Mouse (Mus musculus) MEL (cell line): ENCODE data around the gene Ehbp1l1. TPM values are rescaled to one million over a fixed set of nuclear protein-coding genes. Genes with fewer than 3 reads are reported as not detected.
A peak's percentile ranks its signal among the peaks of the same experiment; 100 is the strongest.

ENCODE experiments used
- DNase-seq: peaks from one replicate; pipeline ENCODE4 v3.0.0; 2011; ENCODE audit warnings: low read depth, low spot score
- H3K27ac ChIP-seq: 2 replicates; pipeline ENCODE4 v1.5.1; 2012; ENCODE audit warnings: low read depth, mild to moderate bottlenecking, control low read depth, low read length, moderate library complexity; ENCODE audit not compliant: control insufficient read depth
- H3K27me3 ChIP-seq, 2 experiments: fragments of 150-350 bp in 1 of 2; sonication (generic) in 1 of 2; 2 replicates each; pipeline ENCODE4 v1.6.1; 2012; ENCODE audit warnings: low read length in 2 of 2, mild to moderate bottlenecking in 2 of 2, improper control_type of control experiment in 1 of 2, moderate library complexity in 1 of 2; ENCODE audit not compliant: insufficient read depth in 2 of 2, control insufficient read depth in 1 of 2
- H3K36me3 ChIP-seq, 2 experiments: 2 replicates each; pipeline ENCODE4 v1.6.1; 2012 to 2014; ENCODE audit warnings: low read length in 2 of 2, improper control_type of control experiment in 1 of 2, inconsistent platforms in 1 of 2, mild to moderate bottlenecking in 1 of 2; ENCODE audit not compliant: insufficient read depth in 2 of 2, control insufficient read depth in 1 of 2
- H3K4me1 ChIP-seq, 2 experiments: fragments of 150-350 bp in 1 of 2; sonication (generic) in 1 of 2; 2 replicates each; pipeline ENCODE4 v1.6.1; 2012; ENCODE audit warnings: low read length in 2 of 2, improper control_type of control experiment in 1 of 2, mild to moderate bottlenecking in 1 of 2; ENCODE audit not compliant: insufficient read depth in 2 of 2, control insufficient read depth in 1 of 2
- H3K4me3 ChIP-seq, 2 experiments: fragments of 150-350 bp in 1 of 2; sonication (generic) in 1 of 2; 2 replicates each; pipeline ENCODE4 v1.5.1; 2012; ENCODE audit warnings: low read depth in 2 of 2, low read length in 2 of 2, mild to moderate bottlenecking in 2 of 2, moderate library complexity in 2 of 2, control low read depth in 1 of 2, improper control_type of control experiment in 1 of 2; ENCODE audit not compliant: control insufficient read depth in 1 of 2, insufficient read depth in 1 of 2
- H3K79me2 ChIP-seq: 2 replicates; pipeline ENCODE4 v1.6.1; 2012; ENCODE audit warnings: mild to moderate bottlenecking, low read length, moderate library complexity; ENCODE audit not compliant: control insufficient read depth, poor library complexity, insufficient read depth
- H3K9ac ChIP-seq: 2 replicates; pipeline ENCODE4 v1.6.1; 2012; ENCODE audit warnings: low read depth, mild to moderate bottlenecking, control low read depth, low read length, moderate library complexity; ENCODE audit not compliant: control insufficient read depth, poor library complexity, severe bottlenecking
- H3K9me3 ChIP-seq: fragments of 150-350 bp; sonication (generic); replicated peaks from 2 replicates; pipeline ENCODE4 v1.6.1; 2012; ENCODE audit warnings: mild to moderate bottlenecking, low read length, improper control_type of control experiment, moderate library complexity; ENCODE audit not compliant: insufficient read depth
- BHLHE40 ChIP-seq: IDR thresholded peaks from 2 replicates; pipeline ENCODE4 v1.6.1; 2012; ENCODE audit warnings: low read depth, mild to moderate bottlenecking, inconsistent platforms, low read length, improper control_type of control experiment, borderline replicate concordance
- CHD1 ChIP-seq: IDR thresholded peaks from 2 replicates; pipeline ENCODE4 v1.6.1; 2012; ENCODE audit warnings: low read depth, mild to moderate bottlenecking, inconsistent platforms, low read length, improper control_type of control experiment
- CHD2 ChIP-seq: IDR thresholded peaks from 2 replicates; pipeline ENCODE4 v1.6.1; 2011; ENCODE audit warnings: low read length, improper control_type of control experiment
- CTCF ChIP-seq, 3 experiments: IDR thresholded peaks in 2 of 3; conservative IDR thresholded peaks in 1 of 3; 2 replicates each; pipeline ENCODE4 v1.5.1; 2011 to 2012; ENCODE audit warnings: low read length in 3 of 3, low read depth in 2 of 3, mild to moderate bottlenecking in 2 of 3, improper control_type of control experiment in 1 of 3, inconsistent platforms in 1 of 3, mixed read lengths in 1 of 3, moderate library complexity in 1 of 3; ENCODE audit not compliant: control insufficient read depth in 1 of 3, insufficient read depth in 1 of 3, poor library complexity in 1 of 3, severe bottlenecking in 1 of 3
- E2F4 ChIP-seq: IDR thresholded peaks from 2 replicates; pipeline ENCODE4 v1.6.1; 2011; ENCODE audit warnings: low read depth, low read length, improper control_type of control experiment, borderline replicate concordance
- ELF1 ChIP-seq: IDR thresholded peaks from 2 replicates; pipeline ENCODE4 v1.6.1; 2014; ENCODE audit warnings: low read depth, mild to moderate bottlenecking, inconsistent platforms, low read length, improper control_type of control experiment, moderate library complexity
- EP300 ChIP-seq, 2 experiments: IDR thresholded peaks; 2 replicates each; pipeline ENCODE4 v1.6.1; 2011; ENCODE audit warnings: improper control_type of control experiment in 2 of 2, low read length in 2 of 2, low read depth in 1 of 2, mild to moderate bottlenecking in 1 of 2
- GATA1 ChIP-seq: IDR thresholded peaks from 2 replicates; pipeline ENCODE4 v1.6.1; 2011; ENCODE audit warnings: low read depth, low read length, improper control_type of control experiment
- HCFC1 ChIP-seq: IDR thresholded peaks from 2 replicates; pipeline ENCODE4 v1.6.1; 2012; ENCODE audit warnings: low read depth, mild to moderate bottlenecking, inconsistent platforms, low read length, improper control_type of control experiment, moderate library complexity
- KAT2A ChIP-seq: conservative IDR thresholded peaks from 2 replicates; pipeline ENCODE4 v1.6.1; 2012; ENCODE audit warnings: low read depth, low read length, improper control_type of control experiment, inconsistent platforms
- MAFK ChIP-seq: IDR thresholded peaks from 2 replicates; pipeline ENCODE4 v1.6.1; 2011; ENCODE audit warnings: low read depth, mild to moderate bottlenecking, low read length, improper control_type of control experiment, borderline replicate concordance
- MAX ChIP-seq: IDR thresholded peaks from 2 replicates; pipeline ENCODE4 v1.6.1; 2011; ENCODE audit warnings: low read length, improper control_type of control experiment
- MAZ ChIP-seq: IDR thresholded peaks from 2 replicates; pipeline ENCODE4 v1.6.1; 2012; ENCODE audit warnings: low read depth, mild to moderate bottlenecking, inconsistent platforms, low read length, improper control_type of control experiment
- MEF2A ChIP-seq: IDR thresholded peaks from 2 replicates; pipeline ENCODE4 v1.6.1; 2014; ENCODE audit warnings: low read depth, mild to moderate bottlenecking, inconsistent platforms, low read length, improper control_type of control experiment; ENCODE audit not compliant: poor library complexity, insufficient replicate concordance, severe bottlenecking; ENCODE audit errors: extremely low read depth
- MXI1 ChIP-seq: IDR thresholded peaks from 2 replicates; pipeline ENCODE4 v1.6.1; 2011; ENCODE audit warnings: mild to moderate bottlenecking, low read depth, low read length, improper control_type of control experiment
- MYB ChIP-seq: IDR thresholded peaks from 2 replicates; pipeline ENCODE4 v1.6.1; 2011; ENCODE audit warnings: mild to moderate bottlenecking, low read depth, low read length, improper control_type of control experiment
- MYC ChIP-seq: IDR thresholded peaks from 2 replicates; pipeline ENCODE4 v1.6.1; 2011; ENCODE audit warnings: low read depth, mild to moderate bottlenecking, low read length, improper control_type of control experiment, moderate library complexity
- NELFE ChIP-seq: IDR thresholded peaks from 2 replicates; pipeline ENCODE4 v1.6.1; 2011; ENCODE audit warnings: low read depth, low read length, improper control_type of control experiment
- POLR2A ChIP-seq, 2 experiments: IDR thresholded peaks; 2 replicates each; pipeline ENCODE4 v1.6.1; 2011 to 2012; ENCODE audit warnings: low read length in 2 of 2, mild to moderate bottlenecking in 2 of 2, control low read depth in 1 of 2, improper control_type of control experiment in 1 of 2, low read depth in 1 of 2, moderate library complexity in 1 of 2; ENCODE audit not compliant: control insufficient read depth in 1 of 2, insufficient read depth in 1 of 2, poor library complexity in 1 of 2
- POLR2AphosphoS2 ChIP-seq: IDR thresholded peaks from 2 replicates; pipeline ENCODE4 v1.6.1; 2011; ENCODE audit warnings: low read length, improper control_type of control experiment
- POLR2AphosphoS5 ChIP-seq: IDR thresholded peaks from 2 replicates; pipeline ENCODE4 v1.6.1; 2012; ENCODE audit warnings: low read depth, borderline replicate concordance, mild to moderate bottlenecking, inconsistent platforms, low read length, moderate library complexity, mixed read lengths
- RAD21 ChIP-seq: IDR thresholded peaks from 2 replicates; pipeline ENCODE4 v1.6.1; 2011; ENCODE audit warnings: mild to moderate bottlenecking, low read depth, low read length, improper control_type of control experiment
- RCOR1 ChIP-seq: IDR thresholded peaks from 2 replicates; pipeline ENCODE4 v1.6.1; 2012; ENCODE audit warnings: low read depth, mild to moderate bottlenecking, inconsistent platforms, low read length, improper control_type of control experiment
- SIN3A ChIP-seq: IDR thresholded peaks from 2 replicates; pipeline ENCODE4 v1.6.1; 2012; ENCODE audit warnings: low read length, improper control_type of control experiment, inconsistent platforms
- SMC3 ChIP-seq: IDR thresholded peaks from 2 replicates; pipeline ENCODE4 v1.6.1; 2011; ENCODE audit warnings: low read depth, low read length, improper control_type of control experiment
- TAL1 ChIP-seq: IDR thresholded peaks from 2 replicates; pipeline ENCODE4 v1.6.1; 2012; ENCODE audit warnings: mild to moderate bottlenecking, inconsistent platforms, low read length, moderate library complexity, mixed read lengths
- TBP ChIP-seq: IDR thresholded peaks from 2 replicates; pipeline ENCODE4 v1.8.0; 2011; ENCODE audit warnings: low read depth, low read length, improper control_type of control experiment
- USF1 ChIP-seq: IDR thresholded peaks from 2 replicates; pipeline ENCODE4 v1.6.1; 2014; ENCODE audit warnings: low read depth, mild to moderate bottlenecking, inconsistent platforms, low read length, improper control_type of control experiment, moderate library complexity
- USF2 ChIP-seq, 2 experiments: IDR thresholded peaks; 2 replicates each; pipeline ENCODE4 v1.6.1; 2011 to 2012; ENCODE audit warnings: improper control_type of control experiment in 2 of 2, low read length in 2 of 2, borderline replicate concordance in 1 of 2, inconsistent platforms in 1 of 2, low read depth in 1 of 2, mild to moderate bottlenecking in 1 of 2; ENCODE audit not compliant: insufficient read depth in 1 of 2
- ZKSCAN1 ChIP-seq: IDR thresholded peaks from 2 replicates; pipeline ENCODE4 v1.6.1; 2012; ENCODE audit warnings: low read depth, mild to moderate bottlenecking, inconsistent platforms, low read length, improper control_type of control experiment, moderate library complexity
- ZMIZ1 ChIP-seq: IDR thresholded peaks from 2 replicates; pipeline ENCODE4 v1.6.1; 2012; ENCODE audit warnings: low read depth, mild to moderate bottlenecking, inconsistent platforms, low read length, improper control_type of control experiment, moderate library complexity
- ZNF384 ChIP-seq: IDR thresholded peaks from 2 replicates; pipeline ENCODE4 v1.6.1; 2012; ENCODE audit warnings: low read depth, mild to moderate bottlenecking, inconsistent platforms, low read length, improper control_type of control experiment
- polyA plus RNA-seq, 2 experiments: library from polyadenylated mRNA; stranded (reverse) in 1 of 2; unstranded in 1 of 2; fragments of >175 nt in 1 of 2; fragments of >200 nt in 1 of 2; gene quantifications; 2 replicates each; pipeline versions ENCODE4 v1.2.1 to v1.2.4; 2012; ENCODE audit warnings: low replicate concordance in 2 of 2, low read depth in 1 of 2; ENCODE audit not compliant: insufficient read length in 2 of 2, insufficient read depth in 1 of 2, missing spikeins in 1 of 2
- total RNA-seq: library from RNA; depleted of rRNA; stranded (reverse); fragments of 300-350 nt; gene quantifications from 2 replicates; pipeline ENCODE4 v1.2.3, GENCODE M21; 2012

Gene Ehbp1l1
- total and polyA plus RNA-seq, 3 experiments = 63.2 to 113 (median 77.3) TPM

- TF ChIP-seq POLR2AphosphoS2 (no peak), ELF1 (no peak), ZMIZ1 (peak; percentile 23; the same call in 1 of the 2 replicates), RCOR1 (peak; percentile 79; the same call in 1 of the 2 replicates)
Observed at GRCm38 (mm10) chr19:5726961-5727578, 953 bp upstream of the Ehbp1l1 start (continued).

- H3K27me3 ChIP-seq = no peaks in the 10 kb centered on the region
- peak overlapping the region; percentile 95 for H3K27ac ChIP-seq
- H3K4me1 ChIP-seq = peaks cover 3 to 43% of the 10 kb centered on the region in 2 experiments; a peak in 3 of 4 replicates
- peak; percentile 80 for DNase-seq
- H3K36me3 ChIP-seq = peaks cover 5 to 31% of the 10 kb centered on the region in 2 experiments
- H3K9me3 ChIP-seq = no peaks in the 10 kb centered on the region
- peak overlapping the region; percentile 93 for H3K9ac ChIP-seq
- H3K79me2 ChIP-seq = peaks cover 43% of the 10 kb centered on the region
- peak overlapping the region; percentile 70 to 93 for H3K4me3 ChIP-seq
- TF ChIP-seq MAFK (no peak), TAL1 (no peak), MAX (peak; percentile 76), KAT2A (0 out of 2 replicates have a peak, but pooled peaks have one; percentile 17), MYB (no peak), E2F4 (no peak; the same call in 1 of the 2 replicates), CTCF (IDR thresholded peaks at IDR 0.05 in 2 of 3, conservative IDR thresholded peaks at IDR 0.05 in 1 of 3; ENCODE audit: control insufficient read depth in 1 of 3, insufficient read depth in 1 of 3, low read depth in 2 of 3, low read length in 3 of 3, poor library complexity in 1 of 3, severe bottlenecking in 1 of 3) (no peak), ZKSCAN1 (0 out of 2 replicates have a peak, but pooled peaks have one; percentile 23), MXI1 (peak; percentile 65), RAD21 (no peak), SMC3 (no peak), BHLHE40 (0 out of 2 replicates have a peak, but pooled peaks have one; percentile 18), POLR2A (IDR thresholded peaks at IDR 0.05; ENCODE audit: control insufficient read depth in 1 of 2, insufficient read depth in 1 of 2, low read depth in 1 of 2, low read length in 2 of 2, poor library complexity in 1 of 2) (0 out of 4 replicates have a peak, but pooled peaks of 1 of the 2 experiments have one; percentile 35), CHD2 (no peak; the same call in 1 of the 2 replicates), TBP (0 out of 2 replicates have a peak, but pooled peaks have one; percentile 22), USF2 (IDR thresholded peaks at IDR 0.05; ENCODE audit: borderline replicate concordance in 1 of 2, insufficient read depth in 1 of 2, low read depth in 1 of 2, low read length in 2 of 2) (no peak), NELFE (peak; percentile 43; the same call in 1 of the 2 replicates), USF1 (no peak; the same call in 1 of the 2 replicates), ZMIZ1 (no peak), MEF2A (no peak), CHD1 (no peak), EP300 (IDR thresholded peaks at IDR 0.05; ENCODE audit: low read depth in 1 of 2, low read length in 2 of 2) (no peak; a peak in 1 of 4 replicates), ELF1 (0 out of 2 replicates have a peak, but pooled peaks have one; percentile 16), ZNF384 (no peak), POLR2AphosphoS5 (no peak), MAZ (0 out of 2 replicates have a peak, but pooled peaks have one; percentile 32), GATA1 (no peak), RCOR1 (no peak), MYC (0 out of 2 replicates have a peak, but pooled peaks have one; percentile 44), HCFC1 (peak; percentile 50), SIN3A (peak; percentile 88)
Observed at GRCm38 (mm10) chr19:5725029-5725707, 949 bp downstream of the Ehbp1l1 start.
